Mouse (Mus musculus) neural tube, embryonic 10.5 days (tissue): ENCODE data around the gene Anp32e.

Source experiments
- DNase-seq: peaks from one replicate; pipeline ENCODE4 v3.0.0-alpha.2; 2017; ENCODE audit warnings: low spot score; ENCODE audit errors: extremely low spot score

The Anp32e gene

DNA sequence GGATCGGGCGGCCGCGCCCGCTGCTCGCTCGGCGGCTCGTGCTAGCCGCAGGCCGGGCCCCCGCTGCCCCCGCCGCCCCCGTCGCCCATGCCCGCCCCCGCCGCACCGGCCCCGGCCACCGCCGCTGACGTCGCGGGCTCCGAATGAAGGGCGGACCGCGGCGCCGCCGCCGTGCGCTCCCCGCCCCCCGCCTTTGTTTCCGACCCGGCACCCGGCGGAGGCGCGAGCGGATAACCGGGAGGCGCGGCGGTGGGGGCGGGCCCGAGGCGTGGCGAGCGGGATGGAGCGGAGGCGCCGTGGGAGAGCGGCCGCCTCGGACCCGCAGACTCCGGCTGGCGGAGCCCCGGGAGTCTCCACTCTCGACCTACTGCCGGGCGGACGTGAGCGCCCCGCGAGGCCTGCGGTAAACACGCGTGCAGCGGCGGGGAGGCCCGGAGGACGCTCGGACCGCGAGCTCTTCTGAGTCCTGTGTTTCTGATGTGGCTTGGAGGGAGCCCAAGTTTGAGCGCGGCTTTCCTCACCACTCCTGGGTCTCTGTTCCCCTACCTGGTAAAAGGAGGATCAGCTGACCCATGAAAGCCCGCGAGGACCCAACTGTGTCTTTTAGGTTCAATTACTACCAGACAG is 66.9 kb downstream of the Anp32e start, which contains the start of gene Plekho1:
Gene Plekho1 (minus strand): TSS at position 200 of the 627 bp plus-strand sequence.
- DNase-seq: peak; percentile 78

DNA sequence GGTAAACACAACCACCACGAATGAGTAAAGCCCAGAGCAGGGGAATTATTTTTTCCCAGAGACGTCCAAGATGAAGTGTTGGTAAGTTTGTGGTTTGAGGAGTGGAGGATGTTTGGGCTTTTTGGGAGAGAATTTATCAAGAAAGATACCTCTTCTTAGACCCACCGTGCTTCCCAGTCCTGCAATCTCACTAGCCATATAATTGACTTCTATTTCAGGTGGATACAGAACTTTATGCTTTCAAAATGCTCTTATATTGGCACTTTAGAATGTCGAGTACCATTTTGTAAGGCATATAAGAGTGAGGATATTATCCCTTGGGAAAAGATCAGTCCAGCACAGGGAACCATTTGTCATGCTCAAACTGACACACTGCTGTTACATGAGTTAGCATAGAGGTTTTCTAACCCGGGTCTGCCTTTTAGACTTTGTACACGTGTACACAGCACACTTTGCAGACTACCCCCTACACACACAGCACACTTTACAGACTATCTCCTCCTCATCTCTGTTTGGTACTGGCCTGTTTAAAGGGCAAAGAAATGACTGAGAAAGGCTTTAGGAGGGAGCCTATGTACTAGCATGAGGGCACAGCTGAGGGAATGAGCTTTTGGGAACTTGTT is 67.5 kb downstream of the Anp32e start:
- peak; percentile 33 for DNase-seq
